Mouse (Mus musculus): ENCODE data around the gene Exoc7. TPM values are rescaled to one million over a fixed set of nuclear protein-coding genes. Genes with fewer than 3 reads are reported as not detected.

Exoc7 gene
- total and polyA plus RNA-seq, 3 experiments = 13.6 to 30.9 (median 18.6) TPM

DNA sequence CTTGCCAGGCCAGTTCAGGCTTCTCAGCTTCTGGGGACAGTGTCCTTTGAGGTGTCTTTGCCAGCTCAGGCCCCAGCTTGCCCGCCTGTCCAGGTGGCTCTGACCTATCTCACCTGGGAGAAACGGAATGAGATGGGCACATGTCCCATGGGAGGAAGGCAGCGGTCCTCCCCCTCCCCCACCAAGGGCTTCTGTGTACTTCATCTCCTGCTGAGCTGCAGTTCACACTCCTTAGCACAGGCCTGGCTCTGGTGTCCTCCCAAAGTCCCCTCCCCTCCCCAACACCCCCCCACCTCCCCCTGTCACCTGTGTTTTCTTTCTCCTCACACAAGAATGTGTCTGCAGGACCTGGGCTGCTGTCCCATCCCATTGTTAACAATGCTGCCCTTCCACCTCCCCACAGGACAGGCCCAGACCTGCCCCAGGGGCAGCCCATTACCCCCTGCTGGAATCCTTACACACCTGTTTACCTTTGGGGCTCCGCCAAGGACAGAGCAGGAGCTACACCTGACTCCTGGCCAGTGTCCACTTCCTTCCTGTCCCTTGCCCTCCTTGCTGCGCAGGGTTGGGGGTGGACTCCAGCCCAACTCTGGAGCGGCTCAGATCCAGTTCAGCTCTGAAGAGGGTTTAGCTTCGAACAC is 20.1 kb upstream of the Exoc7 start:
- no peak for ATAC-seq (ENCODE audit: extremely low read depth, insufficient number of reproducible peaks, low FRiP score, poor library complexity, severe bottlenecking)
- H3K4me1 ChIP-seq (ENCODE audit: insufficient read depth, low read depth, low read length) = peaks cover 9% of the 10 kb centered on the region

DNA sequence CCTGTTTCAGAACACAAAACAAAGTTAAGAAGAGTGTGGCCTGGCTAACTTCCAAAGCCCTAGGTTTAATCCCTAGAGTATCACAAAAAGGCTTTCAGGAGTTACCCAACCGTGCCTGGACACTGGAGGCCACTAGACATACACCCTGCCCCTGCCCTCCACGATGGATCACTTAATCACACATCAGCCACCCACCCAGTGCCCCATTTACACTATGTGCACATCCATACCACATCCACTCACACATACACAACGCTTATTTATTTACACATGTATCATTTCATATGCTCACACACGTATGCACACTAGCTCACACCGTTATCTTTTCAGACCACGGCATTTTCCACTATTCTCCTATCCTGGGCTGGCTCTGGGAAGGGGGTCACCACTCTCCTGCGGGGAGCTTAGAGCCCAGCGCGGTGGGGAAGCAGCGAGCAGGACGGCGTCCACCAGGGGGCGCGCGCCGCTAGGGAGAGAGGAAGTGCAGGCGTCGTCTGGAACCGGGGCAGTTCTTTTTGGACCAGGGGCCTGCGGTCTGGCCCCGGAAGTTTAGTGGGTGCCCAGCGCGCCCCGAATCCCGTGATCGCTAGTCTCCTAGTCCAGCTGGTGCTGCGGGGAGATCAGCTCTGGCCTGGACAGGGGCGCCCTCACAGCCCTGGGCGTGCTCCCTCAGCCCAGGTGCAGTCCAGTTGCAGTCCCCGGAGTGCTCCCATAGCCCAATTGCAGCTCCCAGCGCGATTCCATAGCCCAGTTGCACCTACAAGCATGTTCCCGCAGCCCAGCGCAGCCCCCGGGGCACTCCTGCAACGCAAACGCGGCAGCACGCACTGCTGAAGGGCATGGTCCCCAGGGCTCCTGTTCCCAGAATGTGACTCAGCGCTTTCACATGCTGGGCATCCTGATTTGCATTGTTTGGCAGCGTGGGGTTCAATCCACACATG is 12.0 kb upstream of the Exoc7 start:
- peak overlapping the region; percentile 67 for H3K4me3 ChIP-seq (ENCODE audit: low read depth, low read length)
- H3K27me3 ChIP-seq (ENCODE audit: insufficient read depth, low read length) = peaks cover 64% of the 10 kb centered on the region
- ATAC-seq (ENCODE audit: extremely low read depth, insufficient number of reproducible peaks, low FRiP score, poor library complexity, severe bottlenecking) (peak; percentile 40), DNase-seq (ENCODE audit: low spot score) (peak; percentile 63)
- H3K4me1 ChIP-seq (ENCODE audit: insufficient read depth, low read depth, low read length) = peaks cover 10% of the 10 kb centered on the region
- TF ChIP-seq TAL1 (conservative IDR thresholded peaks at IDR 0.05; ENCODE audit: low read depth, low read length) = no peak
- TF ChIP-seq CTCF (IDR thresholded peaks at IDR 0.05; ENCODE audit: low read depth, low read length) = peak; percentile 74
- no peak for TF ChIP-seq POLR2AphosphoS5 (IDR thresholded peaks at IDR 0.05; ENCODE audit: insufficient replicate concordance, low read depth, low read length)
- no peaks in the 10 kb centered on the region for H3K9me3 ChIP-seq (replicated peaks)
- no peaks in the 10 kb centered on the region for H3K36me3 ChIP-seq (replicated peaks)

More for the DNA sequence above, 20.1 kb upstream of the Exoc7 start:
- H3K36me3 ChIP-seq (replicated peaks) = no peaks in the 10 kb centered on the region
- H3K9me3 ChIP-seq (replicated peaks) = no peaks in the 10 kb centered on the region
- no peak overlapping the region for H3K4me3 ChIP-seq (ENCODE audit: low read depth, low read length)
- H3K27me3 ChIP-seq (ENCODE audit: insufficient read depth, low read length) = peaks cover 79% of the 10 kb centered on the region
- no peak for DNase-seq (ENCODE audit: low spot score)
- TF ChIP-seq GATA1 (IDR thresholded peaks at IDR 0.05; ENCODE audit: borderline replicate concordance, low read length) = no peak
- TF ChIP-seq GATA2 (IDR thresholded peaks at IDR 0.05; ENCODE audit: borderline replicate concordance, low read depth, low read length) = no peak
- TF ChIP-seq CTCF (IDR thresholded peaks at IDR 0.05; ENCODE audit: low read depth, low read length) = no peak
- TF ChIP-seq POLR2AphosphoS5 (IDR thresholded peaks at IDR 0.05; ENCODE audit: insufficient replicate concordance, low read depth, low read length) = no peak
- no peak for TF ChIP-seq TAL1 (conservative IDR thresholded peaks at IDR 0.05; ENCODE audit: low read depth, low read length)

DNA sequence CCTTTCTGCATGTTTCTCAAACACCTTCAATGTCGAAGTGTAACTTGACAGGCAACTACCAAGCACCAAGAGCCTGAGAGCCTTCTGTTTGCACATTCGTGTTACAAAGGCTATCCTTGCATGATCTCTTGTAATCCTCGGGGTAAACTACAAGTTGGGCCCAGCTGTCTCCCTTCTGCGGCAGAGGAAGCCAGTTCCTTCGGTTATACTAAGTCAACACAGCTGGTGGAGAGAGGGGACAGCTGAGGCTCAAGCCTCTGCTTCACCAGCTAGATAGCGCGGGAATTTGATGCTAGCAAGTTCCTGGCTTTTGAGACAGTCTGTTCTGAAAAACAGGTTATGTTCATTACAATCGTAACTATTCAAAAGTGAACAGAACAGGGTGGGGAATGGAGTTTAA is 5.3 kb upstream of the Exoc7 start:
- Histone ChIP-seq H3K9me3 (replicated peaks) (no peaks in the 10 kb centered on the region), H3K36me3 (replicated peaks) (no peaks in the 10 kb centered on the region), H3K4me1 (ENCODE audit: insufficient read depth, low read depth, low read length) (peaks cover 19% of the 10 kb centered on the region), H3K4me3 (ENCODE audit: low read depth, low read length) (no peak overlapping the region), H3K27me3 (ENCODE audit: insufficient read depth, low read length) (peaks cover 23% of the 10 kb centered on the region)
- DNase-seq (ENCODE audit: low spot score) (no peak), ATAC-seq (ENCODE audit: extremely low read depth, insufficient number of reproducible peaks, low FRiP score, poor library complexity, severe bottlenecking) (no peak)
- TF ChIP-seq GATA2 (IDR thresholded peaks at IDR 0.05; ENCODE audit: borderline replicate concordance, low read depth, low read length) (no peak), CTCF (IDR thresholded peaks at IDR 0.05; ENCODE audit: low read depth, low read length) (no peak), TAL1 (conservative IDR thresholded peaks at IDR 0.05; ENCODE audit: low read depth, low read length) (no peak), POLR2AphosphoS5 (IDR thresholded peaks at IDR 0.05; ENCODE audit: insufficient replicate concordance, low read depth, low read length) (no peak), GATA1 (IDR thresholded peaks at IDR 0.05; ENCODE audit: borderline replicate concordance, low read length) (no peak)

DNA sequence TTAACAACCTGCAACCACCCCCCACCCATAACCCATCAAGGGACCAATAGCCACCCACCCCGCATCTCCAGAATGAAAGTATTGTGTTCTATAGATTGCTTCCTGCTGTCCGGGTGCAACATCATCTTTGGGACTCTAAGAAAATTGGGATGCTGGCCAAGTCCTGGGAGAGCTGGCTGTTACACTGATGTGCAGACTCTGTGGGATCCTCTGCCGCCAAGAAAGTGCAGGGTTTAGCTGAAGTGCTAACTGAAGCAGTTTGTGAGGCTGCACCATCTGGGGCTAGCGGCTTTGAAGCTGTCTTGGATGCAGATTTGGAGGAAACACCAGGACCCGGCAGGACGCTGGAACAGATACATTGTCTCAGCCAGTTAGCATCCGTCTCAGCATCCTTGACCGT is 4.1 kb upstream of the Exoc7 start:
- Histone ChIP-seq H3K4me3 (ENCODE audit: low read depth, low read length) (no peak overlapping the region), H3K27me3 (ENCODE audit: insufficient read depth, low read length) (peaks cover 14% of the 10 kb centered on the region), H3K4me1 (ENCODE audit: insufficient read depth, low read depth, low read length) (peaks cover 26% of the 10 kb centered on the region), H3K9me3 (replicated peaks) (no peaks in the 10 kb centered on the region), H3K36me3 (replicated peaks) (no peaks in the 10 kb centered on the region)
- ATAC-seq (ENCODE audit: extremely low read depth, insufficient number of reproducible peaks, low FRiP score, poor library complexity, severe bottlenecking) (no peak), DNase-seq (ENCODE audit: low spot score) (no peak)
- TF ChIP-seq POLR2AphosphoS5 (IDR thresholded peaks at IDR 0.05; ENCODE audit: insufficient replicate concordance, low read depth, low read length) = no peak
- no peak for TF ChIP-seq TAL1 (conservative IDR thresholded peaks at IDR 0.05; ENCODE audit: low read depth, low read length)
- no peak for TF ChIP-seq GATA2 (IDR thresholded peaks at IDR 0.05; ENCODE audit: borderline replicate concordance, low read depth, low read length)
- TF ChIP-seq GATA1 (IDR thresholded peaks at IDR 0.05; ENCODE audit: borderline replicate concordance, low read length) = no peak
- no peak for TF ChIP-seq CTCF (IDR thresholded peaks at IDR 0.05; ENCODE audit: low read depth, low read length)

DNA sequence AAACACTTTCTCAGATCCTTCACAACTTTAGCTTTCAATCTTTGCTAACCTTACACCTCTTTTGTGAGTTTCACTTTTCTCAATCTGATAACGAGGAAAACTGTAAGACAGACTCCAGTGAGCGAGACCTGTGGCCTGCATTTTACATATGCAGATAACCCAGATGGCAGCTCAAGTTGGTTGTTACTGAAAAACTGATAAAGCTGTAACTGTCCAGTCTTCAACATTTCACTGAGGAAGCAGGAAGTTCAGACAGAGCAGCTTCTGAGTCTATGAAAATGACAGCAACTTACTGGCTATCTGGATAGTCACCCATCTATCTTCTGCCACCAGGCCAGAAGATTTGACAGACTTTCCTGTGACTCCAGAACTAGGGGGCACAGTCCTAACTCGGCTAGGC is 2.6 kb upstream of the Exoc7 start:
- peaks cover 8% of the 10 kb centered on the region for H3K36me3 ChIP-seq (replicated peaks)
- DNase-seq (ENCODE audit: low spot score) (no peak), ATAC-seq (ENCODE audit: extremely low read depth, insufficient number of reproducible peaks, low FRiP score, poor library complexity, severe bottlenecking) (no peak)
- H3K4me1 ChIP-seq (ENCODE audit: insufficient read depth, low read depth, low read length) = peaks cover 31% of the 10 kb centered on the region
- no peak overlapping the region for H3K4me3 ChIP-seq (ENCODE audit: low read depth, low read length)
- H3K27me3 ChIP-seq (ENCODE audit: insufficient read depth, low read length) = no peaks in the 10 kb centered on the region
- TF ChIP-seq GATA1 (IDR thresholded peaks at IDR 0.05; ENCODE audit: borderline replicate concordance, low read length) (no peak), POLR2AphosphoS5 (IDR thresholded peaks at IDR 0.05; ENCODE audit: insufficient replicate concordance, low read depth, low read length) (no peak), GATA2 (IDR thresholded peaks at IDR 0.05; ENCODE audit: borderline replicate concordance, low read depth, low read length) (no peak), TAL1 (conservative IDR thresholded peaks at IDR 0.05; ENCODE audit: low read depth, low read length) (no peak), CTCF (IDR thresholded peaks at IDR 0.05; ENCODE audit: low read depth, low read length) (no peak)
- H3K9me3 ChIP-seq (replicated peaks) = no peaks in the 10 kb centered on the region
